Mouse (Mus musculus): Measurements from ENCODE around the gene Lsm12.

Lsm12 gene

DNA sequence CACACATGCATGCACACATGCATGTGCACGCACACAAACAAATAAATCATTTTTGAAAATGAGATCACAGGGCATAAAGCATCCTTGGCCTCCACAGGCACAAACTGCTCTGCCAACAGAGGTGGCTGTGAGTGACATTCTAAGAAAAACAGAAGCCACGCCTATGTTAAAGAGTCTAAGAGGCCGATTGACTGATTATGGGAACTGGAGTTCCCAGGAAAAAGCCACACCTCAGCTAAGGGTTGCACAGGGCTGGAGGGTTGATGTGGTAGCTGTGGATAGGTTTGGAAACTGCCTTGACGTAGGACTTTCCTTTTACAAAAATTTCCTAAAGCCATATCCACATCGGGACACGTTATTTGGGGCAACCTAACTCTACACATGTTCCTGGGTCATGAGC lies 67.7 kb downstream of the Lsm12 start:
- DNase-seq (ENCODE audit: low read depth, low spot score) = no peak

GRCm38 (mm10) chr11:102116241-102116640 lies 68.9 kb downstream of the Lsm12 start:
- DNase-seq (ENCODE audit: low read depth, low spot score) = no peak

Data from 3T3-L1 (cell line).